Mouse (Mus musculus) cerebellum, adult 11-12 months (tissue): Measurements from ENCODE around the gene Mboat1.

ENCODE experiments used
- DNase-seq: peaks from one replicate; pipeline ENCODE4 v3.0.0; 2022

The Mboat1 gene

DNA sequence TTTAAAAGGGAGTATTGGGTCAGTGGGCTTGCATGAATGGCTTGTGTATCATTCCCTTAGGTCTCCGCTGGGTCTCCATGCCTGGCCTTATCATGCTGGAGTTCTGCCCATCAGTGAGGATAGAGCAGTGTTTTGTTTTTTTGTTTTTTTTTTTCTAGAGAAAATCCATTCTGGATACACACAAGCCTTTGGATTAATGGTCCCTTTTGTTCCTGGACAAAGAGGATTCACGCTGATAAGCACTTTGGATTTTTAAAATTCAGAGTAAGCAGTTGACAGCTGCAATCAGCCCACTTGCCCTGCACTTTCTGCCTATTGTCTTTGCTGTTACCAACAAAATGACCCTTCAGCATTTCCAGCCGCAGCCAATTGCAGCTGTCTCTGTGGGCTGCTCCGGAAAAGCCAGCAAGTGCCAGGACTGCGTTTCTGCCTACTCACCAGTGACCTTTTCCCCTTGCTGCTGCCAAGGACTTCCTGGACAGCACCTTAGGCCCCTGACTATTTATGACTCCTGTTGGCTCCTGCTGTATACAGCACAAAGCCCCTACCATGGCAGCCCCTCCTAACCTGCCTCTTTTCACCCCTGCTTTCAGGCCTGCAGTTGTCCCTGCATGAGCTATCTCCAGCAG is 117.5 kb downstream of the Mboat1 start:
- DNase-seq = no peak

- DNase-seq = no peak
Observed at GRCm38 (mm10) chr13:30254421-30254820, 118.1 kb downstream of the Mboat1 start.

DNA sequence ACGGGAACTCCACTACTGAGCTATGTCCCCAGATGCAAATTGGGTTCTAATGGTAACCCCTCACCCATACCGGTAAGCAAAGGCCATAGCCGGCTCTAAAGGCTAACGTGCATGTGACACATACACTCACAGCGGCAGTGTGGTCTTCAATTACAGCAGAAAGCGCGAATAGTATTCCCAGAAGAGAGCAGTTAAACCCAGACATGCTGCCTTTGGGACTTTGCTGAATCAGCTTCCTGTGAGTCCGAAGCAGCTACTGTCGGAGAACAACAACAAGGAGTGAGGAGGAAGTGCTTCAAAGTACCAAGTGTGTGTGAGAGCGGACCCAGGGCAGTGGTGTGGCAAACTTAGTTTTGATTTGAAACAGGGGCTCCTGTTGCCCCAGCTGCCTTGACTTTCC is 122.5 kb downstream of the Mboat1 start:
- no peak for DNase-seq

DNA sequence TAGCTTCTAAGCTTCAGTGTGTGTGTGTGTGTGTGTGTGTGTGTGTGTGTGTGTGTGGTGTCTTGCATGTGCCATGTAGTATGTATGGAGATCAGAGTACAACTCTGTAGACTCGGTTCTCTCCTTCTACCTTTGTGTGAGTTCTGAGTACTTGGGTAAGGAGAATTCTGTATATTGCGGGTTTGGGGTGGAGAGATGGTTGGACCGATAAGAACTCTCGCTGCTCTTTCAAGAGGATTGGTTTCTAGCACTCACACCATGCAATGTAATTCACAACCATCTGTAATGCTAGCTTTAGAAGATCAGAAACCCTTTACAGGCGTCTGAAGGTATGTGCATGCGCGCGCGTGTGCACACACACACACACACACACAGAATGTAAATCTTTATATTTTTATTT is 123.0 kb downstream of the Mboat1 start:
- DNase-seq = no peak

DNA sequence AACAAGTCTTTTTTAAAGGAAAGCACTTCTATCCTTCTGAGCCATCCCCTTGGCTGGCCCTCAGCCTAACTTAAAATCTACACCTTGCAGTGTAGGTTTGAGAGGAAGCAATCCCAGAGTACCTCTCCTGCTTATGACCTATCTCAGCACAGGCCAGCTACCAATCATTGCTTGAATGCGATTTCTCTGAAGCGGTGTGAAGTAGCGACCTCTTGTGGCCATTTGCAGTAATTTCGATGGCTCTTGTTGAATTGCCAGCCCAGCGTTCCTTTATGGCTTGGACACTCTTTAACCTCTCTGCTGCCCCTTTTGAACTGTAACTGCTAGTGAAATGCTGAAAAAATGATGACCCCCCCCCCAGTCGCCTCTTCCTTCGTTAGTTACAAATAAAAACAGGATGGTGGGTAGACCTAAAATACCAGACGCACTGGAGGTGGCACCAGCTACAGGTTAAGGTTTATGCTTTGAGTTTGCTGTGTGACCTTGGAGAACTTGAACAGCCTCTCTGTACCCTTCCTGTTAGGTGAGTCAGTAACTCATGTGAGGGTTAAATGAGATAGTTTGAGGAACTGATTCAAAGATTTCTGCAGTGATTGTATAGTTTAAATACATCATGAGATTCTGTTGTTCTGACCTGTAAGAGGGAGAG is 123.7 kb downstream of the Mboat1 start:
- peak; percentile 30 for DNase-seq

GRCm38 (mm10) chr13:30263681-30264080 is 127.4 kb downstream of the Mboat1 start:
- DNase-seq = no peak

DNA sequence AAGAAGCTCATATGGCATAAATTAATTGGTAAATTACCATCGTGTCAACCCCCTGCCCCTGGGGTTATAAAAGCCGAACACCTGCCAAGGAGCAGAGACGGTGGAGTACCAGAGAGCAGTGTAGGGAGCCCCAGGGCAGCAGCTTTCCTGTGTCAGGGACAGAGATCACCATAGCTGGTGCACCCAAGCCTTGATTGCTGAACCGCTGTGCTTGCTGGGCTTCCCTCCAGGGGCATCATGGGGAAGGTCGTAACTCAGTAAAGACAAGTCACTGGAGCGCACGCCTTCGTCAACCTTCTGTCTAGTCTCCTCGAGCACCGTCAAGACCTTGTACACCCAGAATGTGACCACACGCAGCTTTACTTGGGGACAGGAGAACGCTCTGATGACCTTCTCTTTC is 128.0 kb downstream of the Mboat1 start:
- DNase-seq = no peak

DNA sequence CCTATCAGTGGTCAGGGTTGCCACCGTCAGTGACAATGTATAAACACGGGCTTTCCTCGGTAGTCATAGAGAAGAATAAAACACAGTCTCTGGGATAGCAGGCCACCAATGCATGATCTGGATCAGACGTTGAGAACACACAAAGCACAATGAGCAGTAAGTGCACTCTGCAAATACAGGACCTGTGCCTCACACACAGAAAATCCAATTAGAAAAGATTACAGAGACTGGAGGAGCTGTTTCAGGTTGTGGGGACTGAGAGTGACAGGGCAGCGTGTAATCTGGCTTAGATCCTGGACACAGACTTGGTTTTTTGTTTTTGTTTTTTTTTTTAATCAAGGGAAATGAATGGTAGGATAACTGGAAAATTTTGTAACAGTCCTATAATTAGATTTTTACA is 128.5 kb downstream of the Mboat1 start:
- DNase-seq = no peak

GRCm38 (mm10) chr13:30266036-30266435 is 129.7 kb downstream of the Mboat1 start:
- no peak for DNase-seq

DNA sequence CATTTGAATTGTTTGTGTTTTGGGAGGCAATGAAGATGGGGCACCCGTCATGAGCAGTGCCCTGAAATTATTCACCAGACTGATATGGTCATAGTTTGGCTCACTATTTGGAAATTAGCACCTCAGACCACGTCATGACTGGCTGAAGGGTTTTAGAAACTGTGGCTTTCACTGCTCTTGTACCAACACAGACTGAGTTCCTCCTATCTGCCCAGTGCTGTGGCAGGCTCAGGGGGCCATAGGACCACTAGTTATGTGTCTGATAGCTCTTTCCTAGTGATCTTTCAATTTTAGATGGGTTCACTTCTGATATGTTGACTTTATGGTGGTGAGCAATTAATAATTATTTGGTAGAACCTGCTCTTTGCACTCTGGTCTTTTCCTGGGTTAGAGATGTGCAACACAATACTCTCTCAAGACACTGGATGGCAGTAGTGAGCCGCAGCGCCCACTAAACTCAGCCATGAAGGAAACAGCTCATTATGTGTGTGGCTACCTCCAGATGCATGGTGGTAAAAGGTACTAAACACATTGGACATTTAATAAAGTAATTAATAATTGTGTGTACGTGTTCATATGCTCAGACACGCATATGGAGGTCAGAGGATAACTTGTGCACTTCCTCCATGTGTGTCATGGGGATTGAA is 135.9 kb downstream of the Mboat1 start:
- DNase-seq = no peak
